Mouse (Mus musculus) thymus, postnatal 25 days (tissue): ENCODE data around the gene Cysrt1.

ENCODE experiments used
- DNase-seq: peaks from one replicate; pipeline ENCODE4 v3.0.0; 2022

Gene Cysrt1

DNA sequence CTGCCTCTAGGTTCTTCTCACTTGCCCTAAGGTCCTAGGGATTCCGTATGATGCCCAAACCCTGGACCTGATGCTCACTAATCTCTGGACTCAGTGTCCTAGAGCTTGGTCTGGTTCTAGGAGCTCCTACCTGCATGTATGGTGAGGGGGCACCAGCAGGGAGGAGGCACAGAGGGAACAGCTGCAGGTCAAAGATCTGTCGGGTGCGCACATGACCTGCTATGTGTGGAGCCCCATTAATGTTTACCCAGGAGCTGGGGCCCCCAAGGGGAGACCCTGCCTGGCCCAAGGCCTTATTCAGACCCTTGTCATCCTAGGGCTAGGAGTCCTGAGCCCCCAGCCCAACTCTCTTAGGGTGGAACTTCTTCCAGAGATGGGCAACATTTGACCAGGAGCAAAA, 8.2 kb downstream of the Cysrt1 start, which contains the start of gene Slc34a3:
Slc34a3 (minus strand) TSS at position 315 of the 400 bp plus-strand sequence.
- DNase-seq: no peak

DNA sequence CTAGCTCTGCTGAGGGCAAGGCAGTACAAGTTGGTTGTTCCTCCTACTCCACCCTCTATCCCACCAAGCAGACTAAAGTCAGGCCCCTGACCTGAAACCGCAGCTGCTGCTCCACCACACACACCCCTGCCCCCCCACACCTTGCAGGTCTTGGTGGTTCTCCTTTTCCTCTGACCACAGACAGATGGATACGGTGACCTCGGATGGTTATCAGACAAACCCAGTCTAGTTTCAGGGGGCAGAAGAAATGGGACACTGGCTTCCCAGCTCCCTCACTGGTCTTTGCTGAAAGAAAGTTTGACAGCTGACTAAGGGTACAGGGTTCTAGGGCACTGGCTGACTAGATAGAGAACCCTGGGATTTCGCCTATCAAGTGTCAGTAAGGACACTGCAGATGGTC, 8.8 kb downstream of the Cysrt1 start:
- no peak for DNase-seq

DNA sequence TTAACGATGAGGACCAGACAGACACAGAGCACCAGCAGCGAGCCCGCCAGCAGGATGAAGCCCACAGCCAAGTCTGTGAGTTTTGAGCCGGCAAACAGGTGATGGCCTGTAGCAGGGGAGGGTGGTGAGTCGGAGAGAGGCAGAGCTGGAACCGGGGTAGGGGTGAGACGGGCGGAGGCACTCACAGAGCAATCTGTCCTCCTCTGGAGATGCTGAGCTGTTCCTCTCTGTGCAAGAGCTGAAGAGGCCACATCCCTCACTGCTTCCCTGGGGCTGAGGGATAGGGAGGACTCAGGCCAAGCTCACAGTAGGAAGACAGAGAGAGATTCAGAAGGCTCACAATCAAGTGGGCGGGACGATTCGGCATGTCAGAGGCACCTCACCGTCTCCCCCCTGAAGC, 11.2 kb downstream of the Cysrt1 start:
- no peak for DNase-seq

DNA sequence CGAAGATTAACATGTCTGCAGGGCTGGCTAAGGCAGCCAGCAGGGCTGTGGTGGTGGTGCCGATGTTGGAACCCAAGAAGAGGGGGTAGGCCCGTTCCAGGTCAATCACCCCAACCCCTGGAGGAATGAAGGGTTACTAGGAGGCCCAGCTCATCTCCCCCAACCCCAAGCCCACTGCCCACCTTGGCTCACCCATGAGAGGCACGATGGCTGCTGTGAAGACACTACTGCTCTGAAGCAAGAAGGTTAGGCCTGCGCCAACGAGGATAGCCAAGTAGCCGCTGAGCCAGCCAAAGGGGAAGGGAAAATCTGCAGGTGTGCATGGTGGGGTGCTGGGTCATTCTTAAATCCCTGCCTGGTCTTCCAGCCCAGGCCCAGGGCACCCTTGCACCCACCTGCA, 11.7 kb downstream of the Cysrt1 start:
- DNase-seq: no peak

DNA sequence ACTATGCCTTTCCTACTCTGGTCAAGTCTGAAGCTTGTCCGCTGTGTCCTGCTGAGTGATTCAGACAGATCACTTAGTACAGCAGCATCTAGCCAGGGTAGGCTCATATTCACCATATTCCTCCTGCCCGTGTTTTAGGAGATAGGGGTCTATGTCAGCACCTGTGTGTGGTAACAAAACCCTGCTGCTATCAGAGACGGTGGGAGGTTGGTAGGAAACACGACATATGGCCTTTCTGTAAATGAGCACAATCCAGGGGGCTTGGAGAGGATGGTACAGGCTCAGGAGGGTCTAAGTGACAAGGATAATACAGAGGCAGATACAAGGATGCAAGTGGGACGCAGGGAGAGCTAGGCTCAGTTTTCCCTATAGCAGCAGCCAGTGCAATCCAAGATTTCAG, 12.7 kb downstream of the Cysrt1 start:
- no peak for DNase-seq

DNA sequence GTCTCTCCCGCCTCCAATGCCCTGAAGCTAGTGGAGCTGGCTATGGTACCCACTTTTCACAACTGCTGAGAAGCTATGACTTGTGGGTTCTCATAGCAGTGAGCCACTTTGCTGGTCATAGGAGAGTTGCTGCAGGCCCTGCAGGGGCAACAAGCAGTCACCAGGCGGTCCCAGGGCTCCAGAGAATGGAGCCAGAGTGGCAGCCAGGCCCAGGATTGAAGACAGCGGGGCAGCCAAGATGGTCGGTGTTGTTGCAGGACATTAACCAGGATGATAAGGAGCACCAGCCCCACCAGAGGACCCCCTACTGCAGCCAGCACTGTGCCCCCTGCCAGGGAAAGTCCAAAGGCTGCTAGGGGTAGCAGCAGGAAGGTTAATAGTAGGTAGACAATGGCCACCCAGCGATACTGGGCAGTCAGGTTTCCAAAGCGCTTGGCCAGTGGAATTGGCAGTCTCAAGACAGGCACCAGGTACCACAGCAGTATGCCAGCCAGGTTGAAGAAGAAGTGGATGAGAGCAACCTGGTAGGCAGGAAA, 13.2 kb downstream of the Cysrt1 start:
- no peak for DNase-seq

DNA sequence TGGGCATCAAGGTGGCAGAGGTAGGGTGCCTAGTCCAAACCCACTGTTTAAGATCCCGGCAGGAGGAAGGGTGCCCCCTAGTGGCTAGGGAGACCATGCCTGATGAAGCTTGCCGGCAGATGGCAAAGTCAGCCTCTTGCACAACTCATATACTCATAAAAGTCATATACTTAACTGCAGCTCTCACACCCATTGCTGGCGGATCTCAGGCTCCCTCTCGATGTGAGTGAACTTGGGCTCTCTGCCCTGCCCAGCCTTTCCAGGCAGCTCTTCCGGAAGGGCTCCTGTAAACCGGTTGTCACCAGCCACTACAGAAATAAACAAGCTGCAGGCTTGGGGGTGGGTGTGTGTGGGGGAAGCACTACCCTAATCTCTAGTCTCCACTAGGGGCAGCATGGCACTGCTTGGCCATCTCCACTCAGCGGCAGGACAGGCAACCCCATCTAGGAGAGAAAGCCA, 13.8 kb downstream of the Cysrt1 start:
- DNase-seq: peak; percentile 88

DNA sequence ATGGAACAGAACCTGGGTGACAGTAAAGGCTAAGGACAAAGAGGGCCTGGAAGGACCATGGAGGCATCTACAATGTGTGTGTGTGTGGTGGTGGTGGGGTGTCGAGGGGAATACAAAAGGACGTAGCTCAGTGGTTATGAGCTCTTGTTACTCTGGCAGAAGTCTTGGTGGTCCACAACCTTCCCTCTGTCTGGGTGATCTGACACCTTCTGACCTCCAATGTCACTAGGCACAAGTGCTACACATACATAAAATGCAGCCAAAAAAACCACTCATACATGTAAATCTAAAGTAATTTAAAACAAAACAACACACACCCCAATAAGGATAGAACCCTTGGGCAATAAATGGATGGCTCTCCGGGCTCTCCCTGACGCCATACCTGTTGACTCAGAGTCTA, 14.8 kb downstream of the Cysrt1 start:
- DNase-seq: no peak

DNA sequence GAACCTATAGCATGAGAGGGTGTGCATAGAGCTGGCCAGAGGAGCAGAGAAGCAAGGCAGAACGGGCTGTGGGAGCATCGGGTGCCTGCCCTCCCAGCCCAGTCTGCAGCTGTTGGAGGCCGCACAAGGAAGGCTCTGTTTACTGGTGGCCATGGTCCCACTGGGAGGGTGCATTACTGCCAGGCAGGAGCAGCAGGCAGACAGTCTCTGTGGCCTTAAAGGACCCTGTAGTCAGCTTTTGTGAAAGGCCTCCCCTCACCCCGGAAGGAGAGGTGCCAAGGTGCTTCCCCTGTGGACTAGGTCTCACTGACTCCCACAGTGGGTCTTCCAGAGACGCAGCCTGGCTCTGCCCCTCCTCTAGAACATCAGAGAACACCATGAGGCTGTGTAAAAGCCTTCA, 15.4 kb downstream of the Cysrt1 start:
- DNase-seq: no peak

DNA sequence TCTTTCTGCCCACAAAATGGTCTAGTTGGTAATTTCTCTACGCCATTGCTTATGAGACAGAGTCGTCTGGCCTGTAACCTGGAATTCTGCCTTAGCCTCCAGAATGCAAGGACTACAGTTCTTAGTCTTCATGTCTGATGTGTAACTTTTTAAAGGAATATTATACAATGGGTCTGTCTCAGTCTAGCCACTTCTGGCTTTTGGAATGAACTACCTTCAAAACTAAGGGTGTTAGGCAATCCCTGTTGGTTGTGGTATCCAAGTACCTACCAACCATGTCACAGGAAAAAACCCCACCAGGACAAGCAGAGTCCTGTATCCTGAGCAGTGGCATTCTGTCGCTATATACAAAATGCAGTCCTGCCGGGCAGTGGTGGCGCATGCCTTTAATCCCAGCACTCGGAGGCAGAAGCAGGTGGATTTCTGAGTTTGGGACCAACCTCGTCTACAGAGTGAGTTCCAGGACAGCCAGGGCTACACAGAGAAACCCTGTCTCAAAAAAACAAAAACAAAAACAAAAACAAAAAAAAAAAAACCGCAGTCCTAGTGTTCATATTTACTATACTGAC, 16.4 kb downstream of the Cysrt1 start:
- DNase-seq: no peak

DNA sequence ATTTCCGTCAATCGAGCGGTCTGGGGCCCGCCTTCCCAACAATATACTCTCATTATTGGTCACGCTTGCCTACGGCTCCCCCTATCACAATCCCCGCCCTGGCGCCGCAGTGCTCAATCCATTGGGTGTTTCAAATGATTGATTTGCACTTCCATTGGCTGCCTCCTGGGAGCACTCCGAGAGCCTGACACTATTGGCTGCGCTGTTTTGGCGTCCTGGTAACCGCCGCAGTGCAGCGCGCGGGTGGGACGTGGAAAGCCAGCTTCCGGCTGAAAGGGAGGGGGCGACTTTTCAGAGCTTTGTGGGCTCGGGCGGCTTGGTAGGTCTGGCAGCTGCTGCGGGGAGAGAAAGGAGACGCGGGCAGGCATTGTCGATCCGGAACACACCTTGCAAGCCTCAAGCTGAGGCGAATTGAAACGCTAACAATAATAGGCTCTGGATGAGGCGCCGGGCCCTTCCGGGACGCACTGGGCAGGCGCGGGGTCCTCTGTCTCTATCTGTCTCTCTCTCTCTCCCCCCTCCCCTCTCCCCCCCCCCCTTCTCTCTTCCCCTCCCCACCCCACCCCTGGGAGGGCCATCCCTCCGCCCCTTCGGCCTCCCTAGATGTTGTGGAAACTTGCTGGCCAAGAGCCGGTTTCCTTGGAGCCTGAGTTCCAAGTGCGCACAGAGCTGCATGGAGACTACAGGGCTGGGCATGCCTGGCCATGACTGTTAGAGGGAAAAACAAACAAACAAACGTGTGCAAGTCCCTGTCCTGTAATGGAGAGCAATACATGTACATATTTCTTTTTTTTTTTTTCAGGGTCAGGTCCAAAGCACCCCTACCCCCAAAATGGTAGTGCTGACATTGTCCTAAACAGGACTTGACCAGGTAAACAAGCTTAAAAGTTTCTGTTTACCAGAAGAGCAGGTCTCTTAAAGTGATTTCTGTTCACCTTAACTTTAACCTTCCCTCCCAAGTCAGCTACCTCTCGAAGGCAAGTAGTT, 17.2 kb downstream of the Cysrt1 start:
- peak; percentile 97 for DNase-seq

DNA sequence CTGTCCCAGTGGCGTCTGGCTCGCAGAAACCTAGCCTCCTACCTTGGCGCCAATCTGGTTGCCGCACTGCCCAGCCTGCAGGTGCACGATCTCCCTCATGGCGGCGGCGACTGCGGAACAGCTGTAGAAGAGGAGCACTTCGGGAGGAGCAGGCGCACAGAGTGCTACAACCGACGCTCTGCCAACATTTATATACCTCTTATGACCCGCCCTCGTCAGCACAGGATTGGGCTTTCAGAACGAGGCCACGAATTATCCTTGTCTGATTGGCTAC, 17.8 kb downstream of the Cysrt1 start, which contains the start of gene Tubb4b:
Tubb4b (minus strand) TSS at position 211 of the 274 bp plus-strand sequence.
- DNase-seq: no peak

DNA sequence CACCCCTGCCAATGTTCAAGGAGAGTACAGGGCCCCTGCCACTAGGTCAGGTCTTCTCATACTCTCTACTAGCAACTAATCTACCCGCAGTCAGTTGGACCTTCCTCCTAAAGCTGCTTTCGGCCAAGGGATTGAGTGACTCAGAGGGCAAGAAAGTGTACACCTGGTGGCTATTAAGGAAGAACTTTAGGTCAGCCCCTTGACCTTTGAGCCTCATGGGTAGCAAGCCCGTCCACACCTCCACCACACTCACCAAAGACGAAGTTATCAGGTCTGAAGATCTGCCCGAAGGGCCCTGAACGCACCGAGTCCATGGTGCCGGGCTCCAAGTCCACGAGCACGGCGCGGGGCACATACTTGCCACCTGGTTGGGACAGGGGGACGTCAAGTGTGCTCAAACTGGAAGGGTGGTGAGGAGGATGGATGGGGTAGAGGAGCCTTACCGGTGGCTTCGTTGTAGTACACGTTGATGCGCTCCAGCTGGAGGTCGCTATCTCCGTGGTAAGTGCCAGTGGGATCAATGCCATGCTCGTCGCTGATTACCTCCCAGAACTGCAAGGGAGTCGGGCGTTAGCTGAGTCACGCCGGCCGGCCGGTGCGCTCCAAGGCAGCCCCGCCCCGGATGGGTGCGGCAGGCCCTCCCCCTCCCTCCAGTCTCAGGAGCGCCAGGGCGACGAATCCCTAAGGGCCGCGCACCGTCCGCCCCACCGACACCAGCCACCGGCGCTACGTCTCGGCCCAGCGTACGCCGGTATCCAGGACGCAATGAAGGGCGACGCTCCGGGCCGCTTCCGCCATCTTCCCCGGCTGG, 18.4 kb downstream of the Cysrt1 start:
- peak; percentile 82 for DNase-seq

DNA sequence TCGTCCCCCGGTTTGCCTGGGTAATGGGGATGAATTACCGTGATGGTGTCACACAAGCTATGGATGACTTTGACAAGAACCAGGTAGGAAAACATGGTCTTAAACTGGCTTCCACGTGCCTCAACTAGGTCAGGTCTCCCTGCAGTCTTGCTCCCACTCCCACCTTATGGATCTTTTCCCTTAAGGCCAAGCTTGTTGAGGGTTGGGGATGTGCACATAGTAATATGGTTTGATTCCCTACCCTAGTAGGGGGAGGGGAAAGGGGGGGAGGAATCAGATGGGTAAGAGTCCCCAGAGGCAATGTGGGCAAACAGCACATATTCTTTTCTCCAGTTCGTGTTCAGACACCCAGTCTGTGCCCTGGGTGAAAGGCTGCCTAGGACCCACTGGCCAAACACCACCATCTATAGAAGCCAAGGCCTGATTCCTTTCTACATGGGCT, 20.9 kb downstream of the Cysrt1 start:
- no peak for DNase-seq

DNA sequence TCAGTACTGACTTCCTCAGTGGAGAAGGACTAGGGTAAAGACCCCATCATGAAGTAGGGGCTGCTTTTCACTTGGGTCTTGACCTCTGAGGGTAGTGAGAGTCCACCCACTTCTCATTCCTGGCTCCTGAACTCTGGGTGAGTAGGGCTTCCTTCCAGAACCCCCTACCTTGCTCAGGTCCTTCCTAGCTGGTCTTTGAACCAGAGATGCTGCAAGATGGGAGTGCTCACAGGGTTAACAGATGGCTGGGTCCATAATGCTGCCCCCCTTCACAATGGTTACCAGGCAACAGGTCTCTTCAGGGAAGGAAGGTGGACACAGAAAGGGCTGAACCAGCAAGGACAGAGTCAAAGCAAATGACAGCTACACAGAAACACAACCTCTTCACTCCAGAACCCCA, 23.8 kb downstream of the Cysrt1 start, which contains the start of gene Fam166a:
Fam166a (plus strand) TSS at position 301 of the 400 bp plus-strand sequence.
- DNase-seq: no peak

DNA sequence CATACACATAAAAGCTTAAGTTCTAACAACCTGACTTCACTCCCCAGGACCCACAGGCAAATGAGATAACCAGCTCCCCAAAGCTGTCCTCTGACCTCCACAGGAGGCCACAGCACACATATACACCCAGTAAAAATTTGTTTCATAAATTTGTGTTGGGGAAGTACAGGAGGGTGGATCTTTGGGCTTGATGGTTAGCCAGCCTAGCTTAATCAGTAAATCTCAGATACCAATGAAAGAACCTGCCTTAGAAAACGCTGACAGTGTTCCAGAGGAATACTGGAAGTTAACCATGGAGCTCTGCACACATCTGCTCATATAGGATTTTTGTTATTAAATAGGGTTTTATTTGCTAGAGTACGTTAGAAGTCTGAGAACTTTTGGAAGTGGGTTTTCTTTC, 24.6 kb downstream of the Cysrt1 start:
- DNase-seq: no peak

DNA sequence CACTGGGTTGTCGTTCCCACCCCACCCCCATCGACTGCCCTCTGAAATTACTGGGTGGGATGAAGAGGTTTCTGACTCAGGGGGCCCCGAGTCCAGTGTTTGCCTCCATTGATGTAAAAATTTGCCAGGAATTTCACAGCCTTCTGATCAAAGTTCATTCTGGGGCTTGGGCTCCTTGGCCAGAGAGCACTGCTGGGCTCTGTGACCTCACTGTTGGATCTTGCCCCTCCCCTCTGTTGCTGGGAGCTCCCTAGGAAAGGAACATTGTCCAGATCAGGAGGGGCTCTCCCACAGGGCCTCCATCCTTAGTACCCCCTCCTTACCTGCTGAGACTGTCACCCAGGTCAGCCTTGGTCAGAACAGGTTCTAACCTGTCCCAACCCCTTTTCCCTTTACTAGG, 27.8 kb downstream of the Cysrt1 start, which contains the start of gene Stpg3:
Stpg3 (minus strand) TSS at position 194 of the 400 bp plus-strand sequence.
- no peak for DNase-seq

DNA sequence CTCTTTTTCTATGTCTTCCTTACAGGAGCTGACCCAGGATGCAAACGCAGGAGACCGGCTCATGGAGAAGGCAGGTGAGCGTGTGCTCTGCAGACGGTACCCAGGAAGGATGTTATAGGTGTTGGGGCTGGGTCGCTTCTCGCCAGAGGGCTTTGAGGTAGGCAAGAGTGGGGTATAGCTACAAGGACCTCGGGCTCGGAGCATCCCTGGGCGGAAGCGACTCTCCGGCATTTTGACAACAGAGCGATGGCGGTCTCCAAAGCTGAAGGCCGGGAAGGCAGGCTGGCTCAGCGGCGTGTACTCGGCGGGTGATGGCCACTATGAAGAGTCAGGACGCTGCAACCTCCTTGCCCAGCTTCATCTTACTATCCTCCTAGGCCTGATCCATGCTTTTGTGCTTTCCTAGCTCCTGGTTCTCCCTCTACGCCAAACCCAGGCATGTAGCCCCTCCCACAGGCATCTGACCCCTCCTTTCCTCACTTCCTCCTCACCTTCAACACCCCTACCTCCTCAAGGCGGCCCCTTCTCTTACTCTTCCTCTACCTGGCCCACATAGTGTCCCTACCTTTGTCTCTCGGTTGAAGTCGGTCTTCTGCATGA, 28.9 kb downstream of the Cysrt1 start:
- DNase-seq: no peak

DNA sequence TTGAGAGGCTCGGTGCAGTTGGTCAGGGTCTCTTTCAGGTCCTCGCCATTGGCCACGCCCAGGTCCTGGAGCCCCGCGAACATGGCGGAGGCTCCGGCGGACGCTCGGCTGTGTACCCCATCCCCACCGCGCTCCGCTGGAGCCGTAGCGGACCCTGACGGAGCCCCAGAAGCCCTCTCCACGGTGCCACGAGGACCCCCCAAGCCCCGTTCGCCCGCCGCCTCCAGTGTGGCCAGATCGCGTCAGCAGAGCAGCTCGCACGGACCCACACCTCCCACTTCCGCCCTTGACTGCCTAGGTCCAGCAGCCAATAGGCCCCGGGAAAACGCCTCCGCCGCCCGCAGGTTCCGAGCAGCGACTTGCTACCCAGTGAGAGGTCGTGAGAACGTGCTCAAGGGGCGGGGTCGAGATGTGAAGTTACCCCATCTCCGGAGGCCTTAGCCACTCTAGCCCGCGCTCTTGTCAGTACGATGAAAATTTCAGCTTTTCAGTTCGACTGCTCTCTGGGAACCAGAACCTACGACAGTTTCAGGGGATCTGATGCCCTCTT, 31.1 kb downstream of the Cysrt1 start, which contains the start of gene Nelfb:
Nelfb (minus strand) TSS at position 369 of the 550 bp plus-strand sequence.
- peak; percentile 90 for DNase-seq

DNA sequence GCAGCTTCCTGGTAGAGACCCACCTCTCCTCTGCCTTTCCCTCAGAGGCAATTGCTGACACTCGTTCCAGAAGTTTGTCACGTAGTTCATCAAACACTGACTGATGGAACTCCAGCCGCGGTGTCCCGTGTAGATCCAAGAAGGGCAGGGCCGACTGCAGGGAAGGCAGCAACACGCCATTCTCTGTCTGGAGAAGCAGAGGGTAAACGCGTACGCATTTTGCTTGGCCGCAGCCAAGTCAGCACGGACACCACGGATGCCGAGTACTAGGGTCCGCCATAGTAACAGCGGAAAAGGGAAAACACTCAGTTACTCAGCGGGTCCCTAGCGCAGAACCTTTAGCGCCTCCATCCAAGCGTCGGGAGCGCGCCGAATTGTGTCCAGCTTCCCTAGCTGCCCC, 31.6 kb downstream of the Cysrt1 start:
- no peak for DNase-seq

DNA sequence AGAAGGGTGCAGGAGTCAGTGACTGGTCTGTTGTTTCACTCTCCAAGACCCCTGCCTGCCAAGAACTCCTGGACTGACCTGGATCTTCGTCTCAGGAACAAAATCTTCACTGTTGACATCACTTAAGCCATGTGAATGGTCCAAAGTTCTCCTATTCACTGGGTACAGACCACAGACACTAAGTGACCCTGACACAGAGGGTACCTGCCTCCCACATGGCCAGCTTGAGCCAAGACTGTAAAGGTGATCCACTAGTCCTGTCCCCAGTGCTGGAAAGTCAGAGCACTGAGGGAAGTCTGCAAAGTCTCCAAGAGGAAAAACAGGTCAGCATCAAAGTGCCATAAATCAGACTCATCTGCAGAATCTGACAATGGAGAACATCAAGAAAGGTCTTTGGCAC, 34.7 kb downstream of the Cysrt1 start:
- DNase-seq: no peak

DNA sequence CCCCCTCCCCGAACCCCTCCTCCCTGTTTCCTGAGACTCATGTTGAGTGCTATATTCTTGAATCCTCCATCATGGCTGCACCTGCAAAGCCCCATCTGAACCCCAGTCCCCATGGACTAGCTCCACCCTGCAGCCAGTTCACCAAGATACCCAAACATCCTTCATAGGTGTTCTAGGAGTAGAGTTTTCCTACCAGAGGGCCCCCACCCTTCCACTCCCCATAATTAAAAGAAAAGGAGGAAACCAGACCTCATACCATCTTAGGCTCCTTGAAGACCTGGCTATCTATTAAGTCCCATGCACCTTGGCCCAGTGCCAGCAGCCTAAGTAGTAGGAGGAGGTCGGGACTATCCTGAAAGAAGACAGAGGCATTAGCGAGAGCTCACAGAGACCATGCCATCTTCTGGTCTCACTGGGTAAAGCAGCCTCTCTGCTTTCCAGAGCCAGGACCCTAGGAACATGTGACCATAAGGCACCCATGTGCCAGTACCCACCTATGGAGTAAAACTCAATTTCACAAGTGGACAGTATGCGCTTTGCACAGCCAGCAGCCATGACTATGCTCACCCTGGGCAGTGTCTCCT, 38.5 kb downstream of the Cysrt1 start:
- no peak for DNase-seq
